Mouse (Mus musculus) bone marrow macrophage, adult 2 months (primary cell): ENCODE measurements around the gene Mxra7.
"Not testable (repeated sequence)": the region's sequence is repeated elsewhere in the genome, so short reads cannot be mapped to it uniquely, and the experiment has no call there.

Experiments
- CTCF ChIP-seq: IDR thresholded peaks from 2 replicates; pipeline ENCODE4 v1.5.1; 2012; ENCODE audit warnings: low read depth, mild to moderate bottlenecking, low read length, moderate library complexity
- POLR2A ChIP-seq: IDR thresholded peaks from 2 replicates; pipeline ENCODE4 v1.6.1; 2012; ENCODE audit warnings: mild to moderate bottlenecking, low read depth, low read length, borderline replicate concordance

- not testable (repeated sequence) for TF ChIP-seq CTCF, POLR2A
Measured at GRCm38 (mm10) chr11:116823885-116824284, 4.0 kb downstream of the Mxra7 start.
